Mouse (Mus musculus): ENCODE results near the gene Brd4. TPM values are rescaled to one million over a fixed set of nuclear protein-coding genes. Genes with fewer than 3 reads are reported as not detected.
"Not testable (repeated sequence)": the region's sequence is repeated elsewhere in the genome, so short reads cannot be mapped to it uniquely, and the experiment has no call there.

Brd4 gene
- total RNA-seq, 2 experiments from 2014 or later, result 107 to 127 TPM

DNA sequence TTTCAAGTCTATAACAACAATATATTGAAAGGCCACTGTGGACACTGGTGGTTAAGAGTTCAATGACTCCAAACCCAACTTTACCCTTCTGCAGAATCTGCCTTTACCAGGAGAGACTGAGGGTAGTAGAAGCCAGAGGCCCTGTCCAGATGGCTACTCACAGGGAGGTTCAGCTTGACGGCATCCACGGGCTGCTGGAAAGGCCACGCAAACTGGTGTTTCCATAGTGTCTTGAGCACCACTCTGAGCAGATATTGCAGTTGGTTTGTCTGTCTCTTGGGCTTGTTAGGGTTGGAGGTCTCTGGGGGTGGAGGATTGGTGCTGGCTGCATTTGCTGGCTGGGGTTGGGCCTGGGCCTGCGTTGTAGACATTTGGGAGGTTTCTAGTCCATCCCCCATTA is 55.3 kb downstream of the Brd4 start:
- DNase-seq, result no peak

DNA sequence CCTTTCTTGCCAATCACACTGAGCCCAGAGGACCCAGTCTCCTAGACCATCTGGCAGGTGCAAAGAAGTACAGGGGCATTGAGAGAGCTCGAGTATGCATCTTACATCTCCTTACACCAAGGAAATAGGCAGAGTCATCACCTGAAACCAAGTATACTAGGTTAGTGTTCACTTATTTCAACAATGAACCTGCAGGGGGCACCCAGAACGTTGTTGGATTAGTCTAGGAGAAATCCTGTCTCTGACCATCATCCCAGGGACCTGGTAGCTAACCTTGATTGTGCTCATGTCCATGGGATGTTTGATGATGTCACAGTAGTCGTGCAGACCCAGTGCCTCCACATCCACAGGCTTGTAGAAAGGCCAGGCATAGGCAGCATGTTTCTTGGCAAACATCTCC is 63.6 kb downstream of the Brd4 start:
- DNase-seq, result no peak

DNA sequence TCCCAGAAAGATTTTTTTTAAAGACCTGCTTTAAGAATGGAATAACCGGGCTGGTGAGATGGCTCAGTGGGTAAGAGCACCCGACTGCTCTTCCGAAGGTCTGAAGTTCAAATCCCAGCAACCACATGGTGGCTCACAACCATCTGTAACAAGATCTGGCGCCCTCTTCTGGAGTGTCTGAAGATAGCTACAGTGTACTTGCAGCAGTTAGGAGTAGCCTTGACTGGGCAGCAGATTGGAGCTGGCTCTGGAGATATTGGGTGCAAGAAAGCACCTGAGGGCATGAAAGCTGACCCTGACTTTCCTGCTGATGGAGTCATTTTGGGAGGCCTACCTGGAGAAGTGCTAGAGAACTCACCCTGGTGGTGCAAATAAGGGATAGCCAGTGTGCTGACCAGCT is 68.9 kb downstream of the Brd4 start:
- DNase-seq, result not testable (repeated sequence)

DNA sequence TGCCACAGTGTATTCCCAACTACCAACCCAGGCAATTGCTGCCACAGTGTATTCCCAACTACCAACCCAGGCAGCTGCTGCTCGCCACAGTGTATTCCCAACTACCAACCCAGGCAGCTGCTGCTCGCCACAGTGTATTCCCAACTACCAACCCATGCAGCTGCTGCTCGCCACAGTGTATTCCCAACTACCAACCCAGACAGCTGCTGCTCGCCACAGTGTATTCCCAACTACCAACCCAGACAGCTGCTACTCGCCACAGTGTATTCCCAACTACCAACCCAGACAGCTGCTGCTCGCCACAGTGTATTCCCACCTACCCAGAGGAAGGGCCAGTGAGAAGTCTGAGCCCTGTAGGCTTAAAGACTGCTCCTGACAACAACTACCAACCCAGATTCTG is 73.0 kb downstream of the Brd4 start:
- not testable (repeated sequence) for DNase-seq

DNA sequence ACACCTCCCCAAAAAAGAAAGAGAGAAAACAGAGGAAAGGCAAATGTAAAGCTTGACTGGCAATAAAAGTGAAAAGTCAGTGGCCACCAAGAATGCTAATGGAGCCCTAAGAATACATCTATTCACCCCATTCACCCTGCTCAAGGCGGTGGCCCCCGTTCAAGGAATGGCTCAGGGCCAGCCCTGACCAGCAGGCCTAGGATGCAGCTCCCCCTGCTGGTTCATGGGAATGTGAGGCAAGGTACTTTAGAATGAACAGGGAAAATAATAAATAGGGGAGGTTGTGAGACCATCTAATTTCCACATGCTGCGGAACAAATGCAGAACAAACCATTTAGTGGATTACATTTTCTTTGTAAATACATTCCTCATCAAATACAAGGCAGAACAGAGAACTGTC is 74.8 kb downstream of the Brd4 start:
- DNase-seq, result peak; percentile 49 to 60

DNA sequence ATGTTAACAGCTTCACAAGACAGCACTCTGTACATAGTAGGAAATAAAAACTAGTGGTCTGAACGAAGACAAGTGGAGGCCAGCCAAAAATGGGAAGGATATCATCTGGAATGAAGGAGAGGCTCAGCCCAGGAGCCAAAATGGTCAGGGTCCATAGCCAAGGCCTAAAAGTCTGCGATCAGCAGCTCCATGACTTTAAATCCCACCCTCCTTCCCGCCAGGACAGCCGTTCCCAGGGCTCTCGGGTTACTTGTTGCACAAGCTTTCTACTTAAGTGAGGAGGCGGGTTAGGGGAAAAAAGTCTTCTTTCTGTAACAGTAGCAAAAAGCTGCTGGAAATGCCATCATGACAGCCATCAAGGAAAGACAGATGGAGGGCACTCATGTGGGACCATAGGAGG is 75.4 kb downstream of the Brd4 start:
- no peak for DNase-seq

DNA sequence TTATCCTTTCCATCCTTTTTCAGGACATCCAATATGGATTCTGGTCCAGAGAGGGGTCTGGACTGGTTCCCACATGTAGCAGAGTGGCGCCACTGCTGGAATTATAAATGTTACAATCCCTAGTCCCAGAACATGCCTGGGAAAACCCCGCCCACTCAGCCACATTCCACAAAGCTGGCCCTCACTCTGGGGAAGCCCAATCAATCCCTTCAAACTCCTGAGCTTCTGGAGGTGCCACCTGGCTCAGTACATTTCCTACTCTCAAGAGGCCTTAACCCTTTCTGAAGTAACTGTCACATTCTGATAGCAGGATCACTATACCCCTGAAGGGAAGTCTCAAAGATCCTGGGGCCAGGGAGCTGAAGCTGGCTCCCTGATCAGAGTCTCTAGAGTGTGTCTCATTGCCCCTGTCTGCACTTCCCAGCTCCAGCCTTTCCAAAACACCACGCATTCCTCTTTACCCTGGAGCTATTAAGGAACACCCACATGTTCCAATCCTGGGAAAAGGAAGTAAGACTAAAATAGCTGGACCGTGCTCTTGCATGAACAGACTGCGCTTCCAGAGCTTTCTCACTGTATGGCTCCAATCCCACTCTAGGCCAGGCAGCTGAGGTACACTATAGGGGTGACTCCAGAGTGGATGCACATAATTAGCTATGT is 76.8 kb downstream of the Brd4 start:
- no peak for DNase-seq

DNA sequence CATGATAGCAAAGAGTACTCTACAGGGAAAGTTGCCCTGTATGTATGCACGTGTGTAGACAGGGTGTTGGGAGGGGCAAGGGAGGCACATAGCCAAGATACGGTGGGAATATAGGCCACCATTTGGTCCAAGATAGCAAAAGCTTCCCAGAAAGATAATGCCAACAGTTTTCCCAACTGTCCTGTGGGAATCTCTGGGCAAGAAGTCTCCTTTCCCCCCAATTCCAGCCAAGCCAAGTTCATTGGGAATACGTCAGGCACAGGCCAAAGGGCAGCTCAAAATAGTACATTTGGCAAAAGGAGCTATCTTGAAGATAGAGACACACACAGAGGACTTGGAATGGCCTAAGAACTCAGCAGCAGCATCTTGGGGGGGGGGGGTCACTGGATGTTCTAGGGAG is 79.2 kb downstream of the Brd4 start:
- no peak for DNase-seq

DNA sequence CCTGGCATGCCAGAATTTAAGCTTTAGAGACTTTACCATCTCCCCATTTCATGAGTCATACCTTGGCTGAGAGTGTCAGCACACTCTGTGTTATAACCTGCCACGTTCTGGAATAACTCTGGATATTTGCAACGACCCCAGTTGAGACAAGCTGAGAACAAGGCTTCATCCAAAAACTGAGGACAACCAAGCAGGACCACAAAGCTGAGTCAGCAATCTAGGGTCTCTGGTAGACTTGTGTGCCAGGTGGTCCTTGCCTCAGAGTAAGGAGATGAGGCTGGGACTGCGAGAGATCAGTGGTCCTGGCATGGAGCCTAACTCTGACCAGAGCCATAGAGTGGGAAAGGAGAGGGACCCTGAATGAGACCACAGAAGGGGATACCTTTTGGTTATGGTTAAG is 81.5 kb downstream of the Brd4 start:
- no peak for DNase-seq

DNA sequence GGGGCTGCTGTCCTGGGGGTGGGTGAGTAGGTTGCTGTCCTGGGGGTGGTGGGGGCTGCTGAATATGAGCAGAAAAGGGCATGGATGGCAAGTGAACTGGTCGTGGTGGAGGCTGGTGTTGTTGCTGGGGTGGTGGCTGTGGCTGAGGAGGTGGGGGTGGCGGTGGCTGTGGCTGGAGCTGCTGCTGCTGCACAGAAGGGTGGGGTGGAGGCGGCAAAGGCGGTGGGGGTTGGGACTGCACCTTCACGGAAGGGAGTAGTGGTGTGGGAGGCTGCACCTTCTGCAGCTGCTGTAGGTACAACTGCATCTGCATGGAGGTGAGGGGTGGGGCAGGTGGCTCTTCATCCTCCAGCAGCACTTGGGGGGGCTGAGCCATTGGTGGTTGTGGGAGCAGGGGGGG is 83.4 kb downstream of the Brd4 start:
- no peak for DNase-seq

DNA sequence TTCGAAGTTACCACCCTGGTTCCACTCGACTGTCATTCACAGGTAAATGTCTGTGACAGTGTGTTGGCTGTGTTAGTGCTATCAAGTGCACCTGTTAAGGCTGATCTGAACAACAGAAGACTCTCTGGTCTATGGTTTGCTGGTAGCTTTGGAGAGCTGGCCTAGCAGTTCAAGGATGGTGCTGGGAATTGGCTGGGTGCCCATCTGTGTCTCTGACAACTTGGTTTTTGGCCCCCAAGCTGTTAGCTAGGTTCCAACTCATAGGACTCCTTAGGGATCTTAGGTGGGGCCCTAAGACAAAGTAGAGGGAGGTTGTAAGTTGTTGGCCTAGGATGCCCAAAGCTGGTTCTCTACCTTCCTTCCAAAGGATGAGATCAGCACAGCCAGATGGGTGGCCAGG is 84.7 kb downstream of the Brd4 start:
- no peak for DNase-seq

DNA sequence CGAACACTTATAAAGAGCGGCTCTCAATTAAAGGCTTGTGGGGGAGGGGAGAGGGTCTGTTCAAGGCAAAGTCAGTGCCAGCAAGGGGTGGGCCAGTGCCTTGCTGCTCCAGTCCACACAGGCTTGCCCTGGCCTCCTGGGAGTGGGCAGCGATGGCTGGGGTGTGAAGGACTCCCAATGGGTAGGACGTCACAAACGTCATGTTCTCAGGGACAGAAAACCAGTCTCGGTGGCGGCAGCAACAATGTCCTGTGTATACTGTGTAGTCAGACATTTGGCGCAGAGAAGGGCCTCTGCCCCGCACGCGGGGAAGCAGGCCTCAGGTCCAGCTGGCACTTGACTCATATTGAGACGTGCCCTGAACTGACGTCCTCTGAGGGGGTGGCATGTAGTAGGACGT is 87.4 kb downstream of the Brd4 start:
- no peak for DNase-seq

DNA sequence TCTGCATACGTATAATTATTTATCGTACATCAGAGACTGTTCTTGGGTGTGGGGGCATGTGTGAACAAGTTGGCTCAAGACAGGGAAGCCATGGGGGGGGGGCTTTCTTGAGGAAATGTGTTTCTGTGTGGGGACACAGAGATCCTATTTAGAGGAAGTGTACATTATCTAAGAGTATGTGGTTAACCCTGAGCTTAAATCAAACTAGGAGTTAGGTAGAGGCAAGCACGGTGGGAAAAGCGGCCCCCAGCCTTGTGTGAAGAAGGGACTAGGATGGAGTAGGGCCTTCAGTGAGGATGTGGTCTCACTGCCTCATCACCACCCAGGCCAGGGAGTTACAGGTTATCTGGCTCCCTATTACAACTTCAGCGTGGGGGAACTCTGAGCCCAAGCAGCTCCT is 88.8 kb downstream of the Brd4 start:
- no peak for DNase-seq

DNA sequence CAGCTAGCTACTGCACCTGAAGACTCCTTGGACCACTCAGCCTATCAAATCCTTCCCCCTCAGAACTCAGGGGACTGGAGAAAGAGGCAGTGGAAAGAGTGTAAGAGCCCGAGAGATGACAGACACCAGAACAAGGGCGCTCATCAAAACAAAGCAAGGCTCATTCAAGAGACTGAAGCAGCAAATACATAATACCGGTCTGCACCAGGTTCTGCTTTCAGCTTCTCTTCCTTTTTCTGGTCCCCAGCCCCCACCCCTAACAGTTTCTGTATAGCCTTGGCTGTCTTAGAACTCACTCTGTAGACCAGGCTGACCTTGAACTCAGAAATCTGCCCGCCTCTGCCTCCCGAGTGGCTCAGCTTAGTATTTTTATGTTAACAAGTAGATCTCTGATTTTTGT is 91.5 kb downstream of the Brd4 start:
- no peak for DNase-seq

DNA sequence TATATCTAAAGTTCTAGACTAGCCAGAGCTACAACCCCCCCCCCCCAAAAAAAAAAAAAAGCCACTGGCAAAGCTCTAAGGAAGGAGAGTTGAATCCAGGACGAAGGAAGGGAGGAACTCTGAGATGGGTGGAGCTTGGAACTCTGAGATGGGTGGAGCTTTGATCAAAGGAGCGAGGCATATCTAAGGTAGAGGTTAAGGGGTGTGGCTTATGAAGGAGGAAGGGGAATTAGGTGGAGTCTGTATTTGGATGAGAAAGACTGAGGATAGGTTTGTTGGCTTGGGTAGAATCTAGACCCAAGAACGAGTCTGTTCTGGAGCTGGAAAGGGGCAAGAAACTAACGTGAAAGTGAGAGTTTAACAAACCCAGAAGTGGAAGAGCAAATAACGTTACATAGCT is 94.7 kb downstream of the Brd4 start:
- DNase-seq, result no peak

DNA sequence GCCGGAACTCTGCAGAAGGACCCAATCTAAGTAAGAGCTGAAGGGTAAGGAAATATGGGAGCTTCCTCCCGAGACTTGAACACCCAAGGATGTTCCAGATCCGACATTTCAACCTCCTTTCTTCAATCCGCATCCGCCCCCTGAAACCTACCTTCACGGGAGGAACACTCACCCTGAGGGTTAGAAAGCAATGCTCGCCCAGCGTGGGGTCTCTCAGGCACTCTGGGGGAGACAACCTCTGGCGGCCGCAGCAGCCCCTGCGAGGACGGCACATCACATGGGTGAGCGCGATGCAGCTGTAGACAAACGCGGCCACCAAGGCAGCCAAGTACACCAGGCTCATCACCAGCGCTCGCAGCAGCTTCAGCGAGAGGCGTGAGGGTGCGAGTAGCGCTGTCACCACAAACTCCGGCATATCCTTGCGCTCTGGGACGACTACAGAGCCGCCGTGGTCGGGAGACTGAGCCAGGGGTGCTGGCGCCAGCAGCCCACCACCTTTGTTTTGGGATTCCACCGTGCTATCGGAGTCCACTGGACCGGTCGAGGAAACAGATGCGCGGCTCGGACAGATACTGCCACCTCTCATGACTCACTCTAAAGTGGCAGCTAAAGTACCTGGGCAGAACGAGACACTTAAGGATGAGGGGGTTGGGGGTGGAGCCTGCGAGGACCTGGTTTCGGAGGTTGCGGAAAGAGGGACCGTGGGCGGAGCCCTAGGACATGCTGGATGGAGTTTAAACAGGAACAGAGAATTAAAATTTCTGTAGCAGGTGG is 95.5 kb downstream of the Brd4 start, which contains the start of gene Ephx3:
Gene Ephx3, minus strand, starts transcription at position 687 of the 774 bp plus-strand sequence.
- DNase-seq, result no peak

DNA sequence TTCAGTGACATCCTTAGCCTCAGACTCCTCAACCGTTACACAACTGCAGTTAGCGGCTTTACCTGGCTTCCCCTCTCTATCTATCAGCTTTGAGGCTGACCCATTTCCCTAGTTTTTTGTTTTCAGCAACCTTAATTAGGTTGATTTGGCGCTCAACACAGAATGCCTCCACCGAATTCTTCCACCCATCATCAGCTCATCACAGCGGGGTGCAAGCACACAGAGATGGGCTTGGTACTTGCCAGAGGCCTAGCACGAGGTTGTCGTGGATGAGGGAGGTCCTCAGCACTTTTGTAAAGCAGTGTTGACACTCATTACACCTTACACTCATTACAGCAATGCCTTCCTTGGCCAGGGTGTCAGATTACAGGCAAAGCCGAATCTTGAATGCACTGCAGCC is 101.5 kb downstream of the Brd4 start:
- no peak for DNase-seq

DNA sequence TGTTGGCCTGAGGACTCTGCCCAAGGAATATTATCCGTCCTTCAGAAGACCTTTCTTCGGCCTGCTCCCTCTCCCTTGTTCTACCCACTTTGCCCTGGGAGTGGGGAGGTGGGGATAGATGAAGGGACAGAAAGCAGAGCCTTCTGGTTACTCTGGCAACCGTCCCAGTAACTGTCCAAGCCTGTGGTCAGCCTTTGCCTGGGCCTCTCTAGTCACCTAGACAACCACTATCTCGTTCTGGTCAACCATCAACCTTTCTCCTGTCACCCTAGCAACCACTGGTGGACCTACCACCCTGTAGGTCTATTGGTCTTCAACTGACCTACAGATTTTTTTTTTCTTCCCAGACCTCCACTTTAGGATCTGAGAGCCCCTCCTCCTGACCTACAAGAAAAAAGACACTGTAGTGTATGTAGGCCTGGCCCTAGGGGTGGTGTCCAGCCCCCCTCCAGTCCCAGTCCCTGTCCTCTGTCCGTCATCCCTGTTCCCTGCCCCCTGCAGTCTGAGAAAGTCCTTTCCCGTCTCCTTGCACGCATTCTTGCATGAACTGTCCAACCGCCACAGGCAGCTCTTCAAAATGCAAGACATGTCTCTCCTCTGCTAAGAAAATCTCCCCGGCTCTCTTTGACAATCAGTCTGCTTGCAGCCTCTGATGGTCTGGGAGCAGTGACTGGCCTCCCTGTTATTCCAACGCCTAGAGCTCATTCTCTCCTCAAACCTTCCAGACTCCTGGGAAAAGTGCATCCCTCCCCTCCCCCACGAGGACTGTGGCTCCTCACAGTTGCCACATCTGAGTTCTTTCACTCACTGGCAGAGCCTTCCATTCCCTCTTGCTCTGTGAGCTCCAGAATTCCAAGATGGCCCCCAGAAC is 104.7 kb downstream of the Brd4 start:
- no peak for DNase-seq

DNA sequence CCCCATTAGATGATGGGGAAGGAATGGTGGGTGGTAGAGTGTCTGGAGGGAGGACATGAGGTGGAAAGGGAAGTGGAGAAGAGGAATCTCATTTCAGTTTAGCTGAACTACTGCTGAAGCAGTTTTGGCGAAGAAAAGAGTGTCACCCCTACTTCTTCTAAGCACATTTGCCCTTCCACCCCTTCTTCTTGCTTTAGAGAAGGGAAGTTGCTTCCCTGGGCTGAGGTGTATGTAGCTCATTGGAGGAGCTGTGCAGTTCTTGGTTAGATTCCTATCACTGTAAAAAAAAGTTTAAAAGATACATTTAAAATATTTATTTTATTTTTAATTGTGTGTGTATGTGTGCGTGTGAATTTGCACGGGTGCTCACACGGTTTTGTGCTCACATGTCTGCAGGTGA is 107.6 kb downstream of the Brd4 start:
- no peak for DNase-seq

DNA sequence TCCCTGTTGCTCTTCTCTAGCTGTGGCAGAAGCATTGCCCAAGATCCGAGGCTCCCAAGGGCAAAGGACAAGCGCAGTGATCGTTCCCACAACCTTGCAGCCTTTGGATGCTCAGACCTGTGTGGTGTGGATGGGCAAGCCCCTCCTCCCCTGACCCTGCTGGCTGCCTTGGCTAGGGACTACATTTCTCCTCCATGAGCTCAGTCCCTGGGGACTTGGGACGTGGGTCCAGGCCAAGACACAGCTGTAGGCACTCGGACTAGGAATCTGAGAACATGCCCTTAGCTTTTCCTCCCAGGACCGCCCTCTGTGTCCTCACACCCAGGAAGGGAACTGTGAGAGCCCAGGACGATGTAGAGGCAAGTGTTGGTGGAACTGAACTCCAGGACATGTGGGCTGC is 111.4 kb downstream of the Brd4 start:
- no peak for DNase-seq

DNA sequence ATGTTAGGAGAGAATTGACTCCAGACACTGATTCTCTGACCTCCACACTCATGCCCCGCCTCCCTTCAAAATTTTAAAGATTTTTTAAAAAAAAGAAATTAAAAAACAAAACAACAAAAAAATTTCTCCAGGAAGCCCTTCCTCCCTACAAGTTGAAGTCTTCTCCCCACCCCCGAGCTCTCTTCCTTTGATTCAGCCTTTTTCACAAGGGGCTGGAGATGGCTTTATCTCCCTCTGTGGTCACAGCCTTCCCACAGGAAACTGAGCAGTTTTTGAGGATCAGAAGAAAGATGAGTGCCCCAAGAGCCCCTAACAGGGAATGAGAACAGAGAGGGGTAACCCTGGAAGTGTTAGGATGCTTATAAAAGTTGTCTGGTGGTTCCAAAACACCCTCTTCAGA is 112.0 kb downstream of the Brd4 start:
- no peak for DNase-seq

DNA sequence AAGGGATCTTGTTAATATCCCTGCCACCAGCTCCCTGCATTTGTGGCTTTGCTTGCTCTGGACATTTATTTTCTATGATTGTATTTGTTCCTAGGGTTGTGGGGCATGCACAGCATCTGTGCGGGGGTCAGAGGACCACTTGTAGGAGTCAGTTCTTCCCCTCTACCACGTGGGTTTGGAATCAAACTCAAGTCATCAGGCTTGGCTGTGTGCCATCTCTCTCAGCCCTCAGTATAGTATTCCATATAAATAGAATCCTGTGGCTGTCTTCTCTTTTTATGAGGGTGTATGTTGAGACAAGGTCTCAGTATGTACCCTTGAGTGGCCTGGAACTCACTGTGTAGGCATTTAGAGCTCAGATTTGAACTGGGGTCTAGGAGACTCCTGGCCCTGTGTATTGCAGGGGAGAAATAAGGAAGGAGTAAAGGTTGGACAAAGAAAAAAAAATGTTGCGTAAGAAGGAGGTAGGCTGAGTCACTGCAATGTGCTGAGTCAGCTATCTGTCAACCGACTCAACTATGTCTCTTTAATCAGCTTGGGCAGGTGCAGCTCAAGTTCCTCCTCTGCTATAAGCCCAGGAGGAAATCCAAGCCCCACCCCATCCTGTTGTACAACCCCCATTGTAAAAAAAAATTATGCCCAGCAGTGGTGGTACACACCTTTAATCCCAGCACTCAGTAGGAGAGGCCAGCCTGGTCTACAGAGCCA is 114.8 kb downstream of the Brd4 start:
- no peak for DNase-seq

DNA sequence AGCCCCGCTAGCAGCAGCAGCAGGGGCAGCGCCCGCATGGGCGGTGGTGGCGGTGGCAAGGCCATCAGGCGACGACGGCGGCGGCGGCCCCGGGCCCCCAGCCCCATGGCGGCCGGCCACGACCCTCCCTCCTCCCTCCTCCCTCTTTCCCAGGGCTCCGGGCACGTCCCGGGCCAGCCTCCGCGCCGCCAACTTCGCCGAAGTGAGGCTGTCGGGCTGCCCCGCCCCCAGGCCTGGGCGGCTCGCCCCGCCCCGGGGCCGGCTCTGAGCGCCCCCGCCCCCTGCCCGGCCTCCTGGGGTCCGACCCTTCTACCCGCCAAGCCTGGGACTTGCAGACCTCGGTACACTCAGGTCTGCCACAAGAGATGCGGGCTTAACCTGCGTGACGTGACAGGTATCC is 117.8 kb downstream of the Brd4 start, which contains the start of gene Notch3:
Gene Notch3, minus strand, starts transcription at position 166 of the 400 bp plus-strand sequence.
- DNase-seq, result no peak
